Mouse (Mus musculus) kidney, embryonic 14.5 days (tissue): ENCODE data around the gene Galk2. TPM values are rescaled to one million over a fixed set of nuclear protein-coding genes. Genes with fewer than 3 reads are reported as not detected.

Experiments
- ATAC-seq: fragments of 200-750 bp; cut with Nextera tagmentation; 2 replicates; pipeline ENCODE4 v1.8.0; 2017; ENCODE audit warnings: moderate number of reproducible peaks, mild to moderate bottlenecking, moderate TSS enrichment, moderate library complexity; ENCODE audit not compliant: low FRiP score, low TSS enrichment
- H3K27ac ChIP-seq: fragments of 300-500 bp; sonication (generic); 2 replicates; pipeline ENCODE4 v1.5.1; 2014; ENCODE audit warnings: low read depth, mild to moderate bottlenecking, low read length, moderate library complexity, mixed read lengths
- H3K27me3 ChIP-seq: fragments of 300-500 bp; sonication (generic); 2 replicates; pipeline ENCODE4 v1.6.1; 2014; ENCODE audit warnings: mild to moderate bottlenecking, low read length; ENCODE audit not compliant: control insufficient read depth, insufficient read depth
- H3K36me3 ChIP-seq: fragments of 300-500 bp; sonication (generic); 2 replicates; pipeline ENCODE4 v1.6.1; 2014; ENCODE audit warnings: low read length, mixed read lengths; ENCODE audit not compliant: control insufficient read depth, insufficient read depth
- H3K4me1 ChIP-seq: fragments of 300-500 bp; sonication (generic); 2 replicates; pipeline ENCODE4 v1.6.1; 2014; ENCODE audit warnings: low read length, mixed read lengths; ENCODE audit not compliant: control insufficient read depth, insufficient read depth
- H3K4me2 ChIP-seq: fragments of 300-500 bp; sonication (generic); replicated peaks from 2 replicates; pipeline ENCODE4 v1.6.1; 2014; ENCODE audit warnings: low read depth, mild to moderate bottlenecking, low read length
- H3K4me3 ChIP-seq: fragments of 300-500 bp; sonication (generic); 2 replicates; pipeline ENCODE4 v1.5.1; 2014; ENCODE audit warnings: mild to moderate bottlenecking, low read length
- H3K9ac ChIP-seq: fragments of 300-500 bp; sonication (generic); 2 replicates; pipeline ENCODE4 v1.6.1; 2014; ENCODE audit warnings: low read depth, mild to moderate bottlenecking, low read length, moderate library complexity
- H3K9me3 ChIP-seq: fragments of 300-500 bp; sonication (generic); 2 replicates; pipeline ENCODE4 v1.6.1; 2016; ENCODE audit warnings: low read length; ENCODE audit not compliant: control insufficient read depth
- WGBS: fragments of 180-500 bp; shearing (Covaris S2); extraction: QIAGEN DNeasy Blood & Tissue Kit; methylation state at CpG from one replicate; pipeline ENCODE4 v1.1.7; 2014; 5-methylcytosine and 5-hydroxymethylcytosine counted together
- polyA plus RNA-seq: library from polyadenylated mRNA; unstranded; fragments of >200 nt; fragmentation: Nextera tagmentation; extraction: Ambion mirVana; gene quantifications from 2 replicates; pipeline ENCODE4 v1.2.1, GENCODE M21; 2014

Gene Galk2
- polyA plus RNA-seq: 55.8 and 60.0 TPM in 2 replicates

- Histone ChIP-seq H3K27ac (peak within 1 kb of the TSS; percentile 83), H3K4me2 (peak within 1 kb of the TSS; percentile 59), H3K36me3 (no peaks in the 10 kb centered on the region), H3K4me1 (0 out of 2 replicates have a peak, but pooled peaks cover 3% of the 10 kb centered on the region), H3K4me3 (peak within 1 kb of the TSS; percentile 99), H3K9ac (peak within 1 kb of the TSS; percentile 98), H3K27me3 (no peaks in the 10 kb centered on the region), H3K9me3 (no peaks in the 10 kb centered on the region)
- ATAC-seq: peak; percentile 99
- 0% methylated on average over 50 of the region's 54 CpGs for WGBS
These were observed at the start of gene Galk2, which contains the start of gene Cops2 for GRCm38 (mm10) chr2:125858521-125859280. Gene Galk2 (plus strand): TSS chr2:125859109. Gene Cops2 (minus strand): TSS chr2:125859139.

DNA sequence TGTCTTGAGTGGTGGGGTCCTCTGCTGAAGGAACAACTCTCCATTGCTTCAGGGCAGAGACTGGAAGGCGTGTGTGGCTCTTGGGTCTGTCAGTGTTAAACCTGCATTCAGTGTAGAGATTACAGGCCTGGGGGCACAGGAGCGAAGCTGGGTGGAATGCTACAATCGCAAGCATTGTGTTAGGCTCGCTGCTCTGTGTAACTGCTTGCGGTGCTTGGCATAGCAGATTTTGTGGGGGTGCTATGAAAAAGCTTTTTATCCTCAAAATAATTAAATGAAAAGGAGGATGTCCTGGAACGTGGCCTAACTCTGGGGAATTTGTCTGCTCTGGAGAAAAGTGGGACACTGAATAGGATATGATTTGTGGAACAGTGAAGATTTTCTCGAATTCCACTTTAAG is 49.4 kb upstream of the Galk2 start:
- no peaks in the 10 kb centered on the region for H3K36me3 ChIP-seq
- H3K9ac ChIP-seq: no peak overlapping the region
- H3K4me1 ChIP-seq: no peaks in the 10 kb centered on the region
- H3K27ac ChIP-seq: no peak overlapping the region
- 81% methylated on average over 7 of the region's 7 CpGs for WGBS
- no peaks in the 10 kb centered on the region for H3K27me3 ChIP-seq
- H3K9me3 ChIP-seq: no peaks in the 10 kb centered on the region
- no peak overlapping the region for H3K4me2 ChIP-seq
- ATAC-seq: no peak
- no peak overlapping the region for H3K4me3 ChIP-seq

- H3K4me1 ChIP-seq: no peaks in the 10 kb centered on the region
- H3K27me3 ChIP-seq: no peaks in the 10 kb centered on the region
- no peak overlapping the region for H3K9ac ChIP-seq
- H3K4me2 ChIP-seq: no peak overlapping the region
- H3K36me3 ChIP-seq: no peaks in the 10 kb centered on the region
- no peak for ATAC-seq
- H3K4me3 ChIP-seq: no peak overlapping the region
- H3K27ac ChIP-seq: no peak overlapping the region
- no peaks in the 10 kb centered on the region for H3K9me3 ChIP-seq
- WGBS: 82% methylated on average over 2 of the region's 2 CpGs
These were observed 47.6 kb upstream of the Galk2 start for GRCm38 (mm10) chr2:125811332-125811731.

- no peaks in the 10 kb centered on the region for H3K36me3 ChIP-seq
- no peak for ATAC-seq
These were observed 44.8 kb upstream of the Galk2 start for GRCm38 (mm10) chr2:125813972-125814595.

GRCm38 (mm10) chr2:125820397-125820796 is 38.5 kb upstream of the Galk2 start:
- H3K27me3 ChIP-seq: no peaks in the 10 kb centered on the region
- H3K4me1 ChIP-seq: no peaks in the 10 kb centered on the region
- no peaks in the 10 kb centered on the region for H3K36me3 ChIP-seq
- H3K4me3 ChIP-seq: no peak overlapping the region
- H3K27ac ChIP-seq: no peak overlapping the region
- H3K9ac ChIP-seq: no peak overlapping the region
- H3K4me2 ChIP-seq: no peak overlapping the region
- H3K9me3 ChIP-seq: no peaks in the 10 kb centered on the region
- no peak for ATAC-seq
- WGBS: 87% methylated on average over 4 of the region's 4 CpGs

More at GRCm38 (mm10) chr2:125813972-125814595, 44.8 kb upstream of the Galk2 start:
- Histone ChIP-seq H3K9me3 (no peaks in the 10 kb centered on the region), H3K4me1 (no peaks in the 10 kb centered on the region), H3K9ac (no peak overlapping the region), H3K4me3 (no peak overlapping the region), H3K4me2 (no peak overlapping the region), H3K27ac (no peak overlapping the region), H3K27me3 (no peaks in the 10 kb centered on the region)
- 63% methylated on average over 9 of the region's 9 CpGs for WGBS

- Histone ChIP-seq H3K27me3 (no peaks in the 10 kb centered on the region), H3K27ac (no peak overlapping the region), H3K9ac (no peak overlapping the region), H3K9me3 (no peaks in the 10 kb centered on the region), H3K36me3 (peaks cover 18% of the 10 kb centered on the region; the same call in 1 of the 2 replicates), H3K4me3 (no peak overlapping the region), H3K4me2 (no peak overlapping the region), H3K4me1 (no peaks in the 10 kb centered on the region)
- no peak for ATAC-seq
- WGBS: 71% methylated on average over 4 of the region's 4 CpGs
These were observed 32.7 kb upstream of the Galk2 start for GRCm38 (mm10) chr2:125826201-125826600.

GRCm38 (mm10) chr2:125827898-125828297 is 31.0 kb upstream of the Galk2 start:
- peaks cover 34% of the 10 kb centered on the region for H3K36me3 ChIP-seq
- no peaks in the 10 kb centered on the region for H3K9me3 ChIP-seq
- no peaks in the 10 kb centered on the region for H3K27me3 ChIP-seq
- H3K4me2 ChIP-seq: no peak overlapping the region
- no peaks in the 10 kb centered on the region for H3K4me1 ChIP-seq
- H3K9ac ChIP-seq: no peak overlapping the region
- 89% methylated on average over 4 of the region's 4 CpGs for WGBS
- ATAC-seq: no peak
- no peak overlapping the region for H3K27ac ChIP-seq
- H3K4me3 ChIP-seq: no peak overlapping the region

DNA sequence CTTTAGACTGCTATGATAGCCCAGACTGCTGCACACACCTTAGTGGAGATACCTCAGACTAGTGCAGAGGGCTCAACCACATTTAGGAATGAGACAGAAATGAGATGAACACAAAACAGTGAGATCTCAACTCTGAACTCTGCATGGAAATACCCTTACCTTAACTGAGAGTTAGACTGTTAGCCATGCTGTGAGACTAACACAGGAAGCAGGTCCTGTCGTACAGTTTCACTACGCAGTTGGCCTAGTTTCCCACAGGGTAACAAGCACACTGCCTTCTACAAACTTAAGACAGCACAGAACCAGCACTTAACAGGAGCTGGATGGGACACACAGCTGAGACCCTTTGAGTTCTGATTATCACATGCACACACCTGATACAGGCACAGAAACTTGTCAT is 29.0 kb upstream of the Galk2 start:
- 97% methylated on average over 2 of the region's 2 CpGs for WGBS

GRCm38 (mm10) chr2:125838091-125838490 is 20.8 kb upstream of the Galk2 start:
- Histone ChIP-seq H3K4me1 (no peaks in the 10 kb centered on the region), H3K4me3 (no peak overlapping the region), H3K9ac (no peak overlapping the region), H3K36me3 (peaks cover 79% of the 10 kb centered on the region), H3K27ac (no peak overlapping the region), H3K27me3 (no peaks in the 10 kb centered on the region), H3K4me2 (no peak overlapping the region), H3K9me3 (no peaks in the 10 kb centered on the region)
- ATAC-seq: no peak
- WGBS: 94% methylated on average over 7 of the region's 7 CpGs

More for the DNA sequence above, 29.0 kb upstream of the Galk2 start:
- H3K27me3 ChIP-seq: no peaks in the 10 kb centered on the region
- no peak overlapping the region for H3K9ac ChIP-seq
- no peaks in the 10 kb centered on the region for H3K4me1 ChIP-seq
- no peak overlapping the region for H3K27ac ChIP-seq
- peaks cover 54% of the 10 kb centered on the region for H3K36me3 ChIP-seq
- no peak for ATAC-seq
- H3K4me2 ChIP-seq: no peak overlapping the region
- no peaks in the 10 kb centered on the region for H3K9me3 ChIP-seq
- no peak overlapping the region for H3K4me3 ChIP-seq
